Mouse (Mus musculus) thymus, adult 2 months (tissue): ENCODE data around the gene Hist1h3b. TPM values are rescaled to one million over a fixed set of nuclear protein-coding genes. Genes with fewer than 3 reads are reported as not detected.
A peak's percentile ranks its signal among the peaks of the same experiment; 100 is the strongest.
"Not testable (repeated sequence)": the region's sequence is repeated elsewhere in the genome, so short reads cannot be mapped to it uniquely, and the experiment has no call there.

Experiments used
- DNase-seq: peaks from one replicate; pipeline ENCODE4 v3.0.0; 2021
- H3K27ac ChIP-seq: fragments of 200-500 bp; 2 replicates; pipeline ENCODE4 v1.5.1; 2012; ENCODE audit warnings: low read length, control low read depth; ENCODE audit not compliant: control insufficient read depth, insufficient read depth
- H3K27me3 ChIP-seq: fragments of 200-500 bp; 2 replicates; pipeline ENCODE4 v1.6.1; 2012; ENCODE audit warnings: mild to moderate bottlenecking, low read length, moderate library complexity, mixed read lengths; ENCODE audit not compliant: control insufficient read depth, insufficient read depth
- H3K36me3 ChIP-seq: fragments of 200-500 bp; 2 replicates; pipeline ENCODE4 v1.6.1; 2012; ENCODE audit warnings: mild to moderate bottlenecking, low read length, moderate library complexity; ENCODE audit not compliant: control insufficient read depth, insufficient read depth
- H3K4me1 ChIP-seq: fragments of 200-500 bp; replicated peaks from 2 replicates; pipeline ENCODE4 v1.6.1; 2012; ENCODE audit warnings: low read length; ENCODE audit not compliant: control insufficient read depth, insufficient read depth
- H3K4me3 ChIP-seq: fragments of 200-500 bp; 2 replicates; pipeline ENCODE4 v1.5.1; 2012; ENCODE audit warnings: mild to moderate bottlenecking, low read length, control low read depth, moderate library complexity; ENCODE audit not compliant: control insufficient read depth, insufficient read depth
- CTCF ChIP-seq: fragments of 200-500 bp; IDR thresholded peaks from 2 replicates; pipeline ENCODE4 v1.5.1; 2012; ENCODE audit warnings: mild to moderate bottlenecking, control low read depth, low read length, moderate library complexity, borderline replicate concordance; ENCODE audit not compliant: control insufficient read depth, poor library complexity, insufficient read depth; ENCODE audit errors: extremely low read depth
- POLR2A ChIP-seq: fragments of 200-500 bp; IDR thresholded peaks from 2 replicates; pipeline ENCODE4 v1.6.1; 2012; ENCODE audit warnings: mild to moderate bottlenecking, low read length, control low read depth, moderate library complexity; ENCODE audit not compliant: control insufficient read depth, poor library complexity, insufficient read depth; ENCODE audit errors: extremely low read depth
- WGBS: fragments of 180-500 bp; shearing (Covaris S2); methylation state at CpG from one replicate; pipeline ENCODE4 v1.1.7; 2018; 5-methylcytosine and 5-hydroxymethylcytosine counted together
- polyA plus RNA-seq: library from polyadenylated mRNA; depleted of rRNA; stranded (reverse); fragments of >200 nt; gene quantifications from 2 replicates; pipeline ENCODE4 v1.2.3, GENCODE M21; 2012

The Hist1h3b gene
- polyA plus RNA-seq, 1 experiment: 529 TPM

DNA sequence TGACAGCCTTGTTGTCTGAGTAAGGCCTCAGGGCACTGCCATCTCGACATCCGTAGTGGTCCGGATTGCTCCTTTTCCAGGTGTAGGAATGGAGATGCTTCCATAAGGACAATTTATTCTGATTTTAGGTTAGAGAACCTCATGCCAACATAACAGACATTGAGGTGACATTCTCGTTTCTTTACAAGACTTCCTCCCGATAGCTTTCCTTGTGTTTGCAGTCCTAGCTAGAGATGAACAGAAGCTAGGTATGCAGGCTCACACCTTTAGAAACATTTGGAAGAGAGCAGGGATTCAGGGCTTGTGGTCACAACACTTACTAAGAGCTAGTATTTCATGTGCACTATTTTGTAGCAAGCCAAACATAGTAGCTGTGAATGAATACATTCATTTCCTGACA is 8.9 kb upstream of the Hist1h3b start:
- H3K4me1 ChIP-seq: peaks cover 4% of the 10 kb centered on the region
- H3K4me3 ChIP-seq: no peak overlapping the region
- 93% methylated on average over 5 of the region's 5 CpGs for WGBS
- H3K36me3 ChIP-seq: no peaks in the 10 kb centered on the region
- TF ChIP-seq CTCF: no peak
- no peak for TF ChIP-seq POLR2A
- no peaks in the 10 kb centered on the region for H3K27me3 ChIP-seq
- DNase-seq: peak; percentile 0
- no peak overlapping the region for H3K27ac ChIP-seq

DNA sequence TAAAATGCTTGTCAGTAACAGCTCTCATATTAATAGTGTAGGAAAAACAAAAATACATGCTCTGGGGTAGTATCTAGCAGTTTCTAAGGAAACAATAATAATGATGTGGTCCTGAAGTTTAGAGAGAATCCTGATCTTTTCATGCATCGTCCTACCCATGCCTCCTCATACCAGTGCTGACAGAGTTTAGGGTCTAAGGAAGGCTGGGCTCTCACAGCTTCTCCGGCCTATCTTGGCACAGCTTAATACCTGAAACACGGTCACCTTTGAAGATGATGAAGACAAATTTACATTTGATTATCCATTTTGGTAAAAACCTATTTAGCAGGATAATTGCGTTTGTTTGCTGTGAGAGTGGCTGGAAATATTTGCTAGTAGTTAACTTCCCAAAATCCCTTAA is 8.1 kb upstream of the Hist1h3b start:
- peak overlapping the region; percentile 29; the same call in 1 of the 2 replicates for H3K27ac ChIP-seq
- no peaks in the 10 kb centered on the region for H3K27me3 ChIP-seq
- peaks cover 4% of the 10 kb centered on the region for H3K4me1 ChIP-seq
- 81% methylated on average over 4 of the region's 4 CpGs for WGBS
- no peak overlapping the region for H3K4me3 ChIP-seq
- no peak for DNase-seq
- TF ChIP-seq POLR2A (no peak), CTCF (no peak)
- H3K36me3 ChIP-seq: no peaks in the 10 kb centered on the region

DNA sequence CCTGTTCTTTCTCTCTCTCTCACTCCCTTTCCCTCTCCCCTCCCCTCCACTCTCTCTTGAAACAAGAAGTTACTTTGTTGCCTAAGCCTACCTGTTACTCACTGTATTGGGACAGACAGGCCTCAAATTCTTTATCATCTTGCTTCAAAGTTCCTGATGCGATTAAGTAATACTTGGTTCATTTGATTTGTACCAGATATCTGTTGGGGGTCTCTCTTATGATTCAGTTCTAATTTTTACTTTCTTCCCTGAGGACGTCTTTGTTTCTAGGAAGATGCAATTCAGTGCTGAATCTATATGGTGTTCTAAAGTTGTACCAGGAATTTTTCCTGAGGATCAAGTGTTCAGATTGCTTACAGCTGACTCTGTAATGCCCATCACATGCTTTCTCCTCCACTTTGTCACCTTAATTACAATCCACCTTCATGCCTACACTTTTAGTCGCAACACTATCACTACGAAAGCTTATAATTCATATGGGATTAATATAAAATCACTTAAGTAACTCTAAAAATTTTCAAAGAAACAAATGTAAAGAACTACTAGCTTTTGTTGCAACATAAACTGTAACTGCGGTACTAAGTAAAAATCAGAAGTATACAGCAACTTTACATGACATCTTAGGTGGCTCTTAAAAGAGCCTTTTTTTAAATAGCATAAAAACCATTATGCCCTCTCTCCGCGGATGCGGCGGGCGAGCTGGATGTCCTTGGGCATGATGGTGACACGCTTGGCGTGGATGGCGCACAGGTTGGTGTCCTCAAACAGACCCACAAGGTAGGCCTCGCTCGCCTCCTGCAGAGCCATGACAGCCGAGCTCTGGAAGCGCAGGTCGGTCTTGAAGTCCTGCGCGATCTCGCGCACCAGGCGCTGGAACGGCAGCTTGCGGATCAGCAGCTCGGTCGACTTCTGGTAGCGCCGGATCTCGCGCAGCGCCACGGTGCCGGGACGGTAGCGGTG is 7.4 kb upstream of the Hist1h3b start:
- H3K27ac ChIP-seq: peak overlapping the region; percentile 85
- peaks cover 4% of the 10 kb centered on the region for H3K4me1 ChIP-seq
- peak overlapping the region; percentile 54 for H3K4me3 ChIP-seq
- no peak for TF ChIP-seq CTCF
- no peak for TF ChIP-seq POLR2A
- no peaks in the 10 kb centered on the region for H3K27me3 ChIP-seq
- DNase-seq: no peak
- WGBS: 5% methylated on average over 22 of the region's 36 CpGs
- no peaks in the 10 kb centered on the region for H3K36me3 ChIP-seq

DNA sequence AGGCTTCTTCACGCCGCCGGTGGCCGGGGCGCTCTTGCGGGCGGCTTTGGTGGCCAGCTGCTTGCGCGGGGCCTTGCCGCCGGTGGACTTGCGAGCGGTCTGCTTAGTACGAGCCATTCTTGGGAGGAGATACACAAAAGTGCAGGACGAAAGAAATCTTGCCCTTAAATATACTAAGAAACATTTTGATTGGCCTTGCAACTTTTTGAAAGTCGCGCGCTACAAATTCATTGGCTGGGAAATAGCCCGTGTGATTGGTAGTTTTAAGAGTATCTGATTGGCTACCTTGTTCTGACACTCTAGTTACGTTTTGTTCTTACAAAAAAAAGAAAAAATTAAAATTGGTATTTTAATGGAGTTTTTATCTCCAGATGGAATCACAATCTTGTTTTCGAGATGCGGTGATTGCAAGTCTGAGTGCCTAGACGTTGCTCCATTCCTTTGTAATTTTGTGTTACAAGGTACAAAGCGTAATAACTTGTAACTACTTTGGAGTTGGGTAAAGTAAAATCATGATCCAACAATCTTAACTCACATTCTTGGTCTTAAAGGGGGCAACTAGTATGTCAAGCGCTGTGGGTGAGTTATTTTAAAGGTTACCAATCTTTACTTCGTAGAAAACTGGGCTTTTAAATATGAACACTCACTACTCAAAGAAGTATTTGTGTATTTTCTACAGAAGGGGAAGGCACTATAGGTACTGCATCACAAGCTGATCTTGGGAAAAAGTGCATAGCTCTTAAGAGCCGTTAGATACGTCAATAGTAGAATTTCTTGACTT is 6.5 kb upstream of the Hist1h3b start, which contains the start of gene Hist1h3c:
Gene Hist1h3c, minus strand, starts transcription at position 222 of the 781 bp plus-strand sequence.
- whole genome bisulfite sequencing: under 1% methylated on average over 25 of the region's 28 CpGs
- Histone ChIP-seq H3K27me3 (no peaks in the 10 kb centered on the region), H3K4me1 (peaks cover 4% of the 10 kb centered on the region), H3K36me3 (no peaks in the 10 kb centered on the region), H3K27ac (peak within 1 kb of the TSS; percentile 95), H3K4me3 (peak within 1 kb of the TSS; percentile 60)
- TF ChIP-seq POLR2A (peak; percentile 43; the same call in 1 of the 2 replicates), CTCF (no peak)
- peak; percentile 87 for DNase-seq

DNA sequence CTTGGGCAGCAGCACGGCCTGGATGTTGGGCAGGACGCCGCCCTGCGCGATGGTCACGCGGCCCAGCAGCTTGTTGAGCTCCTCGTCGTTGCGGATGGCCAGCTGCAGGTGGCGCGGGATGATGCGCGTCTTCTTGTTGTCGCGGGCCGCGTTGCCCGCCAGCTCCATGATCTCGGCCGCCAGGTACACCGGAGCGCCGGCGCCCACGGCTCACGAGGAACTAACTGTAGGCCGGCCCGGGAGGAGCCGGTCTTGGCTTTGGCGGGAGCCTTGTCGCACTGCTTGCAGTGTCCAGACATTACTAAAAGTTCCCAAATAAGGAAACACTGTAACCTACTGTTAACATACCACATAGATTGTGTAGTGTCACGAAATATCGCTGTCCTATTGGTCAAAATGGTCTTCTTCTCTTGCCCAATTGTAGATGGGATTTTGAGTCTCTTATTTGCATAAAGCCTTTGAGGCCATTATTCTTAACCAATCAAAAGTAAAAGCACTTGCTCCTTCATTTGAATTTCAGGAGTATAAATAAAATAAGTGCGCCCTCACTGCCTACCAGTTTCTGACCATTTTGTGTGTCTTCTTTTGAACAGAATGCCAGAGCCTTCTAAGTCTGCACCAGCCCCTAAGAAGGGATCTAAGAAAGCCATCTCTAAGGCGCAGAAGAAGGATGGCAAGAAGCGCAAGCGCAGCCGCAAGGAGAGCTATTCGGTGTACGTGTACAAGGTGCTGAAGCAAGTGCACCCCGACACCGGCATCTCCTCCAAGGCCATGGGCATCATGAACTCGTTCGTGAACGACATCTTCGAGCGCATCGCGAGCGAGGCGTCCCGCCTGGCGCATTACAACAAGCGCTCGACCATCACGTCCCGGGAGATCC is 5.6 kb upstream of the Hist1h3b start, which contains the start of gene Hist1h2bb:
Gene Hist1h2bb, plus strand, starts transcription at position 534 of the 880 bp plus-strand sequence.
- WGBS: under 1% methylated on average over 42 of the region's 58 CpGs
- not testable (repeated sequence) for H3K36me3 ChIP-seq, H3K4me1 ChIP-seq, H3K27me3 ChIP-seq
- TF ChIP-seq CTCF (peak; percentile 64; the same call in 1 of the 2 replicates), POLR2A (peak; percentile 45; the same call in 1 of the 2 replicates)
- peak; percentile 72 for DNase-seq
- H3K27ac ChIP-seq: peak within 1 kb of the TSS; percentile 95
- H3K4me3 ChIP-seq: peak within 1 kb of the TSS; percentile 60
